Mouse (Mus musculus) small intestine, adult 2 months (tissue): ENCODE measurements at regions not wholly inside any gene's neighbourhood (a gene's known extent, or its start where the extent isn't known, plus 50 kb on each side); places are given as distances from the start of the nearest gene placed in this dataset.
A peak's percentile ranks its signal among the peaks of the same experiment; 100 is the strongest.

Experiments used
- H3K27ac ChIP-seq: fragments of 200-500 bp; 2 replicates; pipeline ENCODE4 v1.5.1; 2012; ENCODE audit warnings: low read depth, low read length, control low read depth, inconsistent platforms; ENCODE audit not compliant: insufficient read depth
- H3K27me3 ChIP-seq: fragments of 200-500 bp; 2 replicates; pipeline ENCODE4 v1.6.1; 2012; ENCODE audit warnings: mild to moderate bottlenecking, moderate library complexity, low read length, inconsistent platforms; ENCODE audit not compliant: control insufficient read depth, insufficient read depth
- H3K36me3 ChIP-seq: fragments of 200-500 bp; 2 replicates; pipeline ENCODE4 v1.6.1; 2012; ENCODE audit warnings: mild to moderate bottlenecking, low read length, control low read depth, inconsistent platforms; ENCODE audit not compliant: control insufficient read depth, insufficient read depth
- H3K4me1 ChIP-seq: fragments of 200-500 bp; 2 replicates; pipeline ENCODE4 v1.6.1; 2012; ENCODE audit warnings: low read length, inconsistent platforms, mixed read lengths; ENCODE audit not compliant: control insufficient read depth, insufficient read depth, insufficient read length
- H3K4me3 ChIP-seq: fragments of 200-500 bp; 2 replicates; pipeline ENCODE4 v1.5.1; 2012; ENCODE audit warnings: low read depth, mild to moderate bottlenecking, control low read depth, inconsistent platforms, low read length, moderate library complexity
- CTCF ChIP-seq: fragments of 200-500 bp; IDR thresholded peaks from 2 replicates; pipeline ENCODE4 v1.5.1; 2012; ENCODE audit warnings: low read depth, mild to moderate bottlenecking, control low read depth, inconsistent platforms, low read length, moderate library complexity, mixed read lengths; ENCODE audit not compliant: insufficient replicate concordance, insufficient read length; ENCODE audit errors: extremely low read depth
- POLR2A ChIP-seq: fragments of 200-500 bp; IDR thresholded peaks from 2 replicates; pipeline ENCODE4 v1.6.1; 2012; ENCODE audit warnings: low read depth, mild to moderate bottlenecking, control low read depth, inconsistent platforms, low read length, moderate library complexity
- WGBS: fragments of 180-500 bp; shearing (Covaris S2); methylation state at CpG from one replicate; pipeline ENCODE4 v1.1.7; 2018; 5-methylcytosine and 5-hydroxymethylcytosine counted together

DNA sequence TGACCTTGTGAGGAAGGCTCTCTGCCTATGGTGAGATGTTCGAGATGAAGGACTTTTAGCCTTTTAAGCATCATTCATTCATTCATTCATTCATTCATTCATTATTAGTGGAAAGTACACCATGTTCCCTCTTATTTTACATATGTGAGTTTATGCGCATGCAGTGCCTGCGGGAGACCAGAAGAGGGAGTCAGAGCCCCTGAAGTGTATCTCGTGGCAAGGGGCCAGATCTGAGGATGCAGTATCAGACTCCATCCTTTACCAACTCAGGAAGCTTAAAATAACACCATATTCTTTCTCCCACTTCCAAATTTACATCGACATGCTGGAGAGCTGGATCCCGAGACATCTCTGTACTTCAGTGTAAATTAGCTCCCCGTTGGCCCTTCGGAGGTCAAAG, 70.7 kb upstream of the Mrps10 start:
- Histone ChIP-seq H3K36me3 (no peaks in the 10 kb centered on the region), H3K4me3 (no peak overlapping the region), H3K27me3 (no peaks in the 10 kb centered on the region), H3K4me1 (peaks cover 25% of the 10 kb centered on the region), H3K27ac (no peak overlapping the region)
- WGBS = 87% methylated on average over 8 of the region's 8 CpGs
- TF ChIP-seq CTCF = no peak
- no peak for TF ChIP-seq POLR2A

DNA sequence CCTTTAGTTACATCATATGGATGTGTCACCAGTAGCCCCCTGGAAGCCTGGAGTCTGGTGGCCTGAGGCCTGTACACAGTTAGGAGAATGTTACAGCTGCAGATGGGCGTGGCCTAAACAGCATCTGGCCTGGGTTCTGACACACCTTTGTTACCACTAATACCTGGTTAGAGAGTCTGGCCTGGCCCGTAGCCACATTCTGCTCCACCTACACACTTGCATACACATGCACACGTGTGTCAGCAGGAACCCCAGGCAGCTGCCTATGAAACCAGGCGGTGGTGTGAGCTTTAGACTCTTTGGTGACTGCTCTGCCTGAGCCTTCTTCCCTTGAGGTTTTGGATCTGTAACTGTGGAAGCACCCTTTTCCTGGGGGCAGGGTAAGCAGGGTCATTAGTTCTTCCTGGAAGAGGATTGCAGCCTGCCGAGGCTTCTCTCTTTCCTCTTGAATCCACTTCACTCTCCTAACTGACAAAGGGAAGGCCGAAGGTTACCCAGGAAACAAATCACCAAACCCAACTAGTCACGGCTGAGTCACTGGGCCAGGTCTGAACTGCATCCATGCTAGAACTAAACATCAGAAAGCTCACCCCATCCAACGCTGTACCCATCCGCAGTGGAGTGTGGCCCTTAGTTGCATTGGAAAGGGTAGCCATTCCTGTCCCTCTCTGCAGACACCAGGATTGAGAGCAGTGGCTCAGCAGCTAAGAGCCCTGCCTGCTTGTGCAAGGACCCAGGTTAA, 71.8 kb upstream of the Mrps10 start:
- Histone ChIP-seq H3K36me3 (no peaks in the 10 kb centered on the region), H3K4me1 (peaks cover 26% of the 10 kb centered on the region), H3K4me3 (no peak overlapping the region), H3K27ac (no peak overlapping the region), H3K27me3 (no peaks in the 10 kb centered on the region)
- 39% methylated on average over 9 of the region's 9 CpGs for WGBS
- no peak for TF ChIP-seq POLR2A
- no peak for TF ChIP-seq CTCF

DNA sequence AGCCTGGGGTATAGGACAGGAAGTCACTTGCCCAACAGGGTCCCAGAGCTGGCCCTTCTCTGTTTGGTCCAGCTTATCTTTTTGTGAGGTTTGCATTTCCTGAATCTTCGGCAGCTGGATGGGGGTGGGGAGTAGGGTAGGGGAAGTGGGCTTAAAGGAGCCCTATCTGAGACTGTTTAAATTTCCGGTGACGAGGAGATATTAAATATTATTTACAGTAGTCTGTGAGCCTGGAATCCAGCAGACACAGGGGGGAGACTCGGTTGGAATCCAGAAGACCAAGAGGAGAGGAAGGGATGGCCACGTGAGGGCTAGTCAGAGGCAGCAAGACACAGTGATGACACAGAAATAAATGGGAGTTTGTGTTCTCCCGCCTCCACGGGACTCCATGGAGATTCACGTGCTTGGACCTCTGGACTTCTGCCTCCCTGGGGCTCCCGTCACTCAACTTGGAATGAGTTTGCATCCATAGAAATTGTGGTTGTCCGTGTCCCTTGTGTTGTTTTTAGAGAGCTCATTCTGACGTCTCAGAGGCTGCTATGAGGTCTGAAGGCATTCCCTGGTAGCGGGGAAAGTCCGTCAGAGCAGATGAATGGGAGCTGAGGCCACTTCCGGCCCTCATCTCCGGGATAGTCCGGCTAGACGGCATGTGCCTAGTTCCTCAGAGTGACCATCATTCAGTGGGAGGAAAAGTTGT, 73.2 kb upstream of the Mrps10 start:
- Histone ChIP-seq H3K27ac (peak overlapping the region; percentile 60; the same call in 1 of the 2 replicates), H3K27me3 (no peaks in the 10 kb centered on the region), H3K4me3 (no peak overlapping the region), H3K36me3 (no peaks in the 10 kb centered on the region), H3K4me1 (peaks cover 26% of the 10 kb centered on the region)
- TF ChIP-seq POLR2A (no peak), CTCF (no peak)
- WGBS = 55% methylated on average over 17 of the region's 17 CpGs

DNA sequence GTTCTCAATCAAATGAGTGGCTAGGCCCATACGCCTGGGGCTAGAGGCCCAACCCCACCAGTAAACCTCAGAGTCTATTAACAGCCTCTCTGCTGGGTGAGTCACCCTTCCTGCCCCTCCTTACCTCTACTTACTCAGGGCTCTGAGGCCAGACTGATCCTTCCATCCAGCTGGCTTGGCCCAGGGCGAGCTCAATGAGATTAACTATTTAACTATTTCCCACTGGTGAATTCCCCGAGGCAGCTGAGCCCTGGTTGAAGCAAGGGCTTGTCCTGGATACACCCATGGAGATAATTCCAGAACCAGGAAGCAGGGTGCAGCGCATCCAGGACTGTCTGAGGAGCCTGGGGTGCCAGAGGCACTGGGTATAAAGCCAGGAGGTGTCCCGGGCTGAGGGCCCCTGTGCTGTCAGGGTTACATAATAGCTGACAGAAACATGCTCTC, 74.6 kb upstream of the Mrps10 start:
- peaks cover 26% of the 10 kb centered on the region for H3K4me1 ChIP-seq
- TF ChIP-seq CTCF (no peak), POLR2A (0 out of 2 replicates have a peak, but pooled peaks have one; percentile 17)
- peak overlapping the region; percentile 60 for H3K27ac ChIP-seq

DNA sequence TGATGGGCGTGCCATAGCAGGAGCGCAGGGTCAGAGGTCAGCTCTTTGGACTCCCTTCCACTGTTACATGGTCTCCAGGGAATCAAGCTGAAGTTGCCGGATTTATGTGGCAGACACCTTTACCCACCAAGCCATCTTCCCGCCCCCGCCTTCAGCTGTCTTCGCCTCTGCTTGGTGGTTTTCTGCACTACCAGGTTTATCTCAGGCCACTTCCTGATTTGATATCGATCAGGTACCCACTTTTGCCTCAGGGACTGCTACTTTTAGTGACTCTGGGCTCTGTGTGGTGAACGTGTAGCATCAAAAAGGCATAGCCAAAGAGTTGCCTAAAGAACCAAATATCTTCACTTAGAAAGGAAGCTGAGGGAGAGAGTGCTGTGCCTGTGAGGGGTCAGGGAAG, 75.5 kb upstream of the Mrps10 start:
- 81% methylated on average over 8 of the region's 8 CpGs for WGBS

More for the DNA sequence above, 74.6 kb upstream of the Mrps10 start:
- Histone ChIP-seq H3K4me3 (no peak overlapping the region), H3K36me3 (no peaks in the 10 kb centered on the region), H3K27me3 (no peaks in the 10 kb centered on the region)
- WGBS = 9% methylated on average over 5 of the region's 5 CpGs

DNA sequence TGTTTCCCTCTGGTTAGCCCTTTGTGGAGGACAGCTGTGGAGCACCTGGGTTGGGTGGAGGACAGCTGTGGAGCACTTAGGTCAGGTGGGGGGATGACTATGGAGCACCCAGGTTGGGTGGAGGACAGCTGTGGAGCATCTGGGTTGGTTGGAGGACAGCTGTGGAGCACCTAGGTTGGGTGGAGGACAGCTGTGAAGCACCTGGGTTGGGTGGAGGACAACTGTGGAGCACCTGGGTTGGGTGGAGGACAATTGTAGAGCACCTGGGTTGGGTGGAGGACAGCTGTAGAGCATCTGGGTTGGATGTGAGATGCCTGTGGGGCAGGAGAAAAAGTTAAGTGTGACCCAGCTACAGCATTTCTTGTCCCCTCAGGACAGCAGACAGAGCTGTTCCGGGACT, 77.1 kb upstream of the Mrps10 start:
- Histone ChIP-seq H3K27me3 (no peaks in the 10 kb centered on the region), H3K36me3 (no peaks in the 10 kb centered on the region), H3K27ac (no peak overlapping the region), H3K4me3 (no peak overlapping the region), H3K4me1 (peaks cover 20% of the 10 kb centered on the region)
- TF ChIP-seq POLR2A = no peak
- no peak for TF ChIP-seq CTCF
- 89% methylated on average over 1 of the region's 1 CpGs for WGBS

More for the DNA sequence above, 75.5 kb upstream of the Mrps10 start:
- no peaks in the 10 kb centered on the region for H3K27me3 ChIP-seq
- H3K27ac ChIP-seq = peak overlapping the region; percentile 36; the same call in 1 of the 2 replicates
- H3K4me1 ChIP-seq = peaks cover 26% of the 10 kb centered on the region
- TF ChIP-seq CTCF (no peak), POLR2A (no peak)
- no peaks in the 10 kb centered on the region for H3K36me3 ChIP-seq
- no peak overlapping the region for H3K4me3 ChIP-seq

DNA sequence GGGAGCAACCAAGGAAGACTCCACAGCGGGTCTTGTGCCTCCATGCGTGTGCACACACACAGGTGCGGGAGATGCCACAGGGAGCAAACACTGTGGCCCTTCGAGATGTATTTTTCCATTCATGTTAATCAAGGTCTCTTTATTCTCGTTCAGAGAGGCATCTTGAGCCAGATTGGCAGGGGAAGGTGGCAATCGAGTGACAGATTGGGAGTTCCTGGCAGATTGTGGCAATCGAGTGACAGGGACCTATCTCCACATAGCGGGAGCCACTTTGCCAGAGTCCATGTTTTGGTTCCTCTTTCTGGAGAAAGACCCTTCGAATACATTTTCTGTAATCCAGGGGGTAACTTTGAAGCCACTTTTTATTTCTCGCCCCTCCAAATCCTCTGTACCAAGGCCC, 83.1 kb upstream of the Mrps10 start:
- no peaks in the 10 kb centered on the region for H3K4me1 ChIP-seq
- H3K4me3 ChIP-seq = no peak overlapping the region
- TF ChIP-seq POLR2A = no peak
- no peak for TF ChIP-seq CTCF
- no peaks in the 10 kb centered on the region for H3K27me3 ChIP-seq
- no peaks in the 10 kb centered on the region for H3K36me3 ChIP-seq
- 89% methylated on average over 10 of the region's 10 CpGs for WGBS
- no peak overlapping the region for H3K27ac ChIP-seq
